Mouse (Mus musculus) liver, embryonic 12.5 days (tissue): ENCODE results near the gene Fam83g. TPM values are rescaled to one million over a fixed set of nuclear protein-coding genes. Genes with fewer than 3 reads are reported as not detected.

Experiments
- ATAC-seq: fragments of 200-750 bp; cut with Nextera tagmentation; 2 replicates; pipeline ENCODE4 v1.8.0; 2017; ENCODE audit warnings: moderate number of reproducible peaks, mild to moderate bottlenecking, moderate library complexity
- H3K27ac ChIP-seq: fragments of 300-500 bp; sonication (generic); 2 replicates; pipeline ENCODE4 v1.5.1; 2016; ENCODE audit warnings: mild to moderate bottlenecking
- H3K27me3 ChIP-seq: fragments of 300-500 bp; sonication (generic); replicated peaks from 2 replicates; pipeline ENCODE4 v1.6.1; 2016; ENCODE audit warnings: mild to moderate bottlenecking, moderate library complexity
- H3K36me3 ChIP-seq: fragments of 300-500 bp; sonication (generic); 2 replicates; pipeline ENCODE4 v1.6.1; 2016; ENCODE audit warnings: mild to moderate bottlenecking, moderate library complexity
- H3K4me1 ChIP-seq: fragments of 300-500 bp; sonication (generic); 2 replicates; pipeline ENCODE4 v1.6.1; 2016
- H3K4me2 ChIP-seq: fragments of 300-500 bp; sonication (generic); 2 replicates; pipeline ENCODE4 v1.6.1; 2016; ENCODE audit warnings: mild to moderate bottlenecking, moderate library complexity
- H3K4me3 ChIP-seq: fragments of 300-500 bp; sonication (generic); 2 replicates; pipeline ENCODE4 v1.5.1; 2016; ENCODE audit warnings: mild to moderate bottlenecking, moderate library complexity
- H3K9ac ChIP-seq: fragments of 300-500 bp; sonication (generic); 2 replicates; pipeline ENCODE4 v1.6.1; 2016; ENCODE audit warnings: mild to moderate bottlenecking, moderate library complexity
- H3K9me3 ChIP-seq: fragments of 300-500 bp; sonication (generic); replicated peaks from 2 replicates; pipeline ENCODE4 v1.6.1; 2016; ENCODE audit warnings: mild to moderate bottlenecking, moderate library complexity
- WGBS: fragments of 180-500 bp; shearing (Covaris S2); methylation state at CpG from one replicate; pipeline ENCODE4 v1.1.7; 2016; ENCODE audit not compliant: insufficient replicate concordance; 5-methylcytosine and 5-hydroxymethylcytosine counted together
- polyA plus RNA-seq: library from polyadenylated mRNA; unstranded; fragments of >200 nt; fragmentation: Nextera tagmentation; extraction: Ambion mirVana; gene quantifications from 2 replicates; pipeline ENCODE4 v1.2.1, GENCODE M21; 2016

Fam83g gene
- polyA plus RNA-seq, 1 experiment from 2014 or later = 8.2 TPM

DNA sequence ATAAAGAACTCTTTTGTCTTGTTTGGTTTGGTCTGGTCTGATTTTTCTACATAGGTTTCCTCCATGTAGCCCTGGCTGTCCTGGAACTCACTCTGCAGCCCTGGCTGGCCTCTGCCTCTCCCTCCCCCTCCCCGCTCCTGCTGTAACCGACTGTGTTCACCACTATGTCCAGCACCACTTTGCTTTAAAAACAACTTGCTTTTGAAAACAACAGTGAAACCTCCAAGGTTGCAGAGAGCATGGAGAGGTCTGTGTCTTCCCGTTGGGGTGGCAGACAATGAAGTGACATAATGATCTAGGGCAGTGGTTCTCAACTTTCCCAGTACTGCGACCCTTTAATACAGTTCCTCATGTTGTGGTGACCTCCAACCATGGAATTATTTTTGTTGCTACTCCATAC is 28.2 kb upstream of the Fam83g start:
- Histone ChIP-seq H3K4me2 (no peak overlapping the region), H3K27me3 (no peaks in the 10 kb centered on the region), H3K9me3 (no peaks in the 10 kb centered on the region), H3K4me3 (no peak overlapping the region), H3K4me1 (no peaks in the 10 kb centered on the region; the same call in 1 of the 2 replicates), H3K9ac (no peak overlapping the region), H3K36me3 (no peaks in the 10 kb centered on the region), H3K27ac (no peak overlapping the region)
- 42% methylated on average over 4 of the region's 4 CpGs for WGBS
- no peak for ATAC-seq

DNA sequence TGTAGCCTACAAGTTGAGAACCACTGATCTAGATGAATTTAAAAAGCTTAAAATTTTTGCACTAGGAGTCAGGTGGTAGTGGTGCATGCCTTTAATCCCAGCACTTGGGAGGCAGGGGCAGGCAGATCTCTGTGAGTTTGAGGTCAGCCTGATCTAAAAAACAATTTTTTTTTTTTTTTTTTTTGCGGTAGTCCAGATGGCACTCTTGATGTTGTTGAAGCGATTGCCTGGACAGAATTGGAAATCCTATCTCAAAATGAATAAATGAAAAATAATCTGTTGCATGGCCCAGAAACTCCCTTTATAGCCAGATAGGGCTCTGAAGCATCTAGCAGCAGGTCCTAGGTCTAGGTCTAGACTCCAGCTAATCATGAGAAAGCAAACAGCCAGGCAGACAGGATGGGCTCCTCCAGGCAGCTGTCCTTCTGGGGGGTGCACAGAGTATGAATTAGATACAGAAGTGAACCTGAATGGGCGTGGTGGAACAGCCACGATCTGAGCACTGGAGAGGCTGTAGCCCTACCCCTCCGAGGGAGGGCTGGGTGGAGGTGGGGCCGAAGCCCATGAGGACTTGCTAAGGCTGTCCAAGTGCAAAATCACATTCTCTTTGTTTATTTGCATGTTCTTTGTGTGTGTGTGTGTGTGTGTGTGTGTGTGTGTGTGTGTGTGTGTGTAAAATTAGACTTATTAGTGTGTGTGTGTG is 27.6 kb upstream of the Fam83g start:
- ATAC-seq = no peak
- 57% methylated on average over 6 of the region's 6 CpGs for WGBS
- no peaks in the 10 kb centered on the region for H3K36me3 ChIP-seq

DNA sequence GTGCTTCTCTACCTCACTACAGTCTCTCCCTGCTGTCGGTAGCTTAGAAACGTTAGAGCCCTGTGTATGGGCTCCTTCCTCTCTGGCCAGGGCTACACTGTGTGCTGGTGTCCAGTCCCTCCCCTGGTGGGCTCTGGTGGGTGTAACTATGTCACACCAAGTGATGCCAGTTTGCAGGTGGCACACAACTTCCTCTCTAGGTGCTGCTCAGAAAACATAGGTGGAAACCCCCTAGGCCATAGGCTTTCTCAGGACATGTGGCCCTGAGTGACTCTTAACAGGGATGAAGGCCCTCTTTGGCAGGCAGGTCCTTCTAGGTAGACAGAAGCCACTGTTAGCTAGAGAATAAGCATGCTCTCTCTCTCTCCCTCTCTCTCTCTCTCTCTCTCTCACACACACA is 26.5 kb upstream of the Fam83g start:
- no peaks in the 10 kb centered on the region; the same call in 1 of the 2 replicates for H3K4me1 ChIP-seq
- H3K9ac ChIP-seq = no peak overlapping the region
- H3K27me3 ChIP-seq = no peaks in the 10 kb centered on the region
- no peaks in the 10 kb centered on the region for H3K9me3 ChIP-seq
- H3K27ac ChIP-seq = no peak overlapping the region
- no peak overlapping the region for H3K4me2 ChIP-seq
- 69% methylated on average over 2 of the region's 2 CpGs for WGBS
- no peak overlapping the region for H3K4me3 ChIP-seq
- ATAC-seq = no peak
- no peaks in the 10 kb centered on the region for H3K36me3 ChIP-seq

More for the DNA sequence above, 27.6 kb upstream of the Fam83g start:
- H3K4me2 ChIP-seq = no peak overlapping the region
- H3K9ac ChIP-seq = no peak overlapping the region
- H3K9me3 ChIP-seq = no peaks in the 10 kb centered on the region
- H3K4me3 ChIP-seq = no peak overlapping the region
- no peaks in the 10 kb centered on the region; the same call in 1 of the 2 replicates for H3K4me1 ChIP-seq
- no peak overlapping the region for H3K27ac ChIP-seq
- no peaks in the 10 kb centered on the region for H3K27me3 ChIP-seq

DNA sequence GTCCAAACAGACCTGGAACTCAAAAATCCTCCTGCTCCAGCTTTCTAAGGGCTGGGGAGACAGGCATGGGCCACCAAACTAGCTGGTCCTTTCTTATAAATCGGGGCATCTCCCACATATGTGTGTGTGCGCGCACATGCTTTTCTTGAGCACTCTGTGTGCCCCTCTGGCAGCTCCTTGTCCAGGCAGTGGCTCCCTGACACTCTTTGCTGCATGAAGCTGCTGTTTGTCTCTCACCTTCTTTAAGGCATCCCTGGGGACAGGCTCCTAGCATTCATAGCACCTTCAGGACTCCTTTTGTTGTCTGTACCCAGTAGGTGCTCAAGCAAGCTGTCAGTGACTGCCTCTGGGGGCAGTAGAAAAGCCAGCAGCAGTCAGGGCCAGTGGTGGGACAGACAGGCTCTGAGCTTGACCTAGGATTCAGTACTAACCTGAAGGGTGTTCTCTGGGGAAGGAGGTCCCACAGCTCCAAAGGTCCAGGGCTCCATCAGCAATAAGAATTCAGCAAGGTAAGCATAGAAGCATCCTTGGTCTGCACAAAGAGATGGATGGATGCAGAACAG is 25.4 kb upstream of the Fam83g start:
- no peak overlapping the region for H3K4me3 ChIP-seq
- no peak overlapping the region for H3K9ac ChIP-seq
- no peaks in the 10 kb centered on the region for H3K27me3 ChIP-seq
- H3K36me3 ChIP-seq = no peaks in the 10 kb centered on the region
- WGBS = 75% methylated on average over 3 of the region's 3 CpGs
- H3K27ac ChIP-seq = no peak overlapping the region
- ATAC-seq = no peak
- no peaks in the 10 kb centered on the region; the same call in 1 of the 2 replicates for H3K4me1 ChIP-seq
- no peak overlapping the region for H3K4me2 ChIP-seq
- no peaks in the 10 kb centered on the region for H3K9me3 ChIP-seq

DNA sequence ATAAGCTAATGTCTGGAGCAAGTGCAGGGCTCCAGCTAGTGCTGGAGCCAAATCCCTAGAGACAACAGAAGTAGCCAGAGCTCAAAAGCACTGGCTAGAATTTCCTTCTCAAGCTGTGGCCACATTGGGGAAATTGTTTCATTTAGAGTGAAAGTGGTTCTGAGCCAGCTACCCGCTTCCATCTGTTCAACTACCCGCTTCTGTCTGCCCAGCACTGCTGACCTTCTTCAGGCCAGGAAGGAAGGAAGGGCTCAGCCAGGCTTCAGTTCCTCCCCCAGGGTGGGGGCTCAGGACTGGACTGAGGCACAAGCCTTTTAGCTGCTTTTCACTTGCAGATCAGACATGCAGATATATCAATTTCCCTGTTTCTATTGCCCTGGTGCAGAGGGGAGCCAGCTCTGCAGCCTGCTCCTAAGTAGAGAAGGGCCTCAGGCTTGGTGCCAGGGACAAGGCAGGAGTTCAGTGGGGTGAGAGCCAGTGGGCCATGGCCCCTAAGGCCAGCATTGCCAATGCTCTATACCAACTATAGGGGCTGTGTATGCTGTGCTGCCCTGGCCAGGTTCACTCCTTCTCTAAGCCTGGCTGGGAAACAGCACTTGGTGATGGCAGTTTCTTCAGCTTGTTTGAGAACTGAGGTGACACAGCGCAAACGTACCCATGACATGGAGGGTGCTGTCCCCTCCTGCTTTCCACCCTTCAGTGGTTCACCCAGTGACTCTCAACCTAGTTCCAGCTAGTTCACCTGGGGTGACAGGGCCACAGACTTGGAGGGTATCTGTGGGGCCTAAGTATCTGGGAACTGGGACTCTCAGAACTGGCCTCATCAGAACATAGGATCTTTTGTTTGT is 24.7 kb upstream of the Fam83g start:
- no peak for ATAC-seq
- no peaks in the 10 kb centered on the region for H3K36me3 ChIP-seq
- no peak overlapping the region for H3K27ac ChIP-seq
- 51% methylated on average over 4 of the region's 4 CpGs for WGBS
- H3K4me2 ChIP-seq = no peak overlapping the region
- no peak overlapping the region for H3K9ac ChIP-seq
- no peaks in the 10 kb centered on the region for H3K9me3 ChIP-seq
- no peaks in the 10 kb centered on the region; the same call in 1 of the 2 replicates for H3K4me1 ChIP-seq
- H3K27me3 ChIP-seq = no peaks in the 10 kb centered on the region
- H3K4me3 ChIP-seq = no peak overlapping the region

DNA sequence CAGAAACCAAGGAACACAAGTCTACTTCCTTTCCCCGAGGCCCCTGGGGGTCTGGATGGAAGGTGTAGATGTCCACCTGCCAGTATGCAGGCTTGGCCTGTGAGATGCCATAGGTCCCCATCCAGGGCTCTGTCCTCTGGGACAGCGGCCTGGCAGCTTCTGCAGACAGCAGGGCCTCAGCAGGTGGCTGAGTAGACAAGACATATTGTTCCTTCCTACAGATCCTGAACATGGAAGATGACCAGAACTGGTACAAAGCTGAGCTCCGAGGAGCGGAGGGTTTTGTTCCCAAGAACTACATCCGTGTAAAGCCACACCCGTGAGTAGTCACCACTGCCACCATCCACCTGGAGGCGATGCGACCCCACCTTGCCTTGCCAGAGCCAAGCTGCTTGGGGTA is 23.9 kb upstream of the Fam83g start:
- no peaks in the 10 kb centered on the region for H3K27me3 ChIP-seq
- no peaks in the 10 kb centered on the region for H3K9me3 ChIP-seq
- H3K9ac ChIP-seq = no peak overlapping the region
- H3K4me3 ChIP-seq = no peak overlapping the region
- no peak overlapping the region for H3K4me2 ChIP-seq
- no peaks in the 10 kb centered on the region for H3K36me3 ChIP-seq
- H3K4me1 ChIP-seq = no peaks in the 10 kb centered on the region; the same call in 1 of the 2 replicates
- 75% methylated on average over 8 of the region's 8 CpGs for WGBS
- no peak overlapping the region for H3K27ac ChIP-seq
- ATAC-seq = no peak

DNA sequence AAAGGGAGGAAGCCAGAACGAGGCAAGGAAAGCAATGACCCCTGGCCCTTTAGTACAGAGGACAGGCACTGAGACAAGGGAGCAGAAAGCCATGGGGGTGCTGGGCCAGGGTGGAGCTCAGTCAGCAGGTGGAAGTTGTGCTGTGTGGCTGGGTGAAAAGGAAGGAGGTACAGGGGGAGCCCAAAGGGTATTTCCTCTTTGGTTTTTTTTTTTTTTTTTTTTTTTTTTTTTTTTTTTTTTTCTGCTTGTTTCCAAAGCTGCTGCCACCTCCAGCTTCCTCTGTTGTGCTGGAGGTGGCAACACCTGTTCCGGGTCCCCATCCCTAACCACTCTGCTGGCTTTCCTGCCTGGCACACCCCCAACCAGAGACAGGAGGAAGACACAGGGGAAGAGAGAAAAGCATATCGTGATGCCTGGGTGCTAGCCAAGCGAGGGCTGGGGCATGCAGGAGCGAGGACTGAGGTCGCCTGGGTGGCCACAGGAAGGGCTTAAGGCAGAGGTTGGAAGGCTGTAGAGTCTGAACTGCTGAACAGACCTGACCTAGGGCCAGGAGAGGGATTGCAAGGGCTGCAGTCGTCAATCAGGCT is 23.0 kb upstream of the Fam83g start:
- Histone ChIP-seq H3K9ac (no peak overlapping the region), H3K36me3 (no peaks in the 10 kb centered on the region), H3K4me2 (no peak overlapping the region), H3K4me1 (no peaks in the 10 kb centered on the region; the same call in 1 of the 2 replicates), H3K27ac (no peak overlapping the region), H3K27me3 (no peaks in the 10 kb centered on the region), H3K9me3 (no peaks in the 10 kb centered on the region), H3K4me3 (no peak overlapping the region)
- WGBS = 57% methylated on average over 7 of the region's 7 CpGs
- no peak for ATAC-seq

DNA sequence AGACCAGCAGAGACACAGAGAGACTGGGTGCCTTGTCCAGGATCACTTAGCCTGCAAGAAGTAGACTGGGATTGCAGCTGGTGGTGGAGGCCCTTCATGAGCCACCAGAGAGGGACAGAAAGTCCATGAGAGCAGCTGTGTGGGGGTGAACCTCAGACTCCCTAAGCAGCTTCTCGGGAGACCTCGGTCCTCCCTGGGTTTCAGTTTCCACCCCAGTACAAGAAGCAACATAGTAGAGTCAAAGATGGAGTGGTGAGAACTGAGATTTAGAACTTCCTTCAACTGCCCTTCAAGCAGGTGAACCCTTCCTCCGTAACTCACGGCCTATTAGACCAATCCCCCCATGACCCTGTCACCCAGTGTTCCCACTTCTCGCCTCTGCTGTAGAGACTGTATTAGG is 21.7 kb upstream of the Fam83g start:
- WGBS = 83% methylated on average over 5 of the region's 5 CpGs
- ATAC-seq = no peak
- Histone ChIP-seq H3K27ac (no peak overlapping the region), H3K36me3 (no peaks in the 10 kb centered on the region), H3K9me3 (no peaks in the 10 kb centered on the region), H3K27me3 (no peaks in the 10 kb centered on the region), H3K4me1 (no peaks in the 10 kb centered on the region; the same call in 1 of the 2 replicates), H3K4me3 (no peak overlapping the region), H3K9ac (no peak overlapping the region), H3K4me2 (no peak overlapping the region)

DNA sequence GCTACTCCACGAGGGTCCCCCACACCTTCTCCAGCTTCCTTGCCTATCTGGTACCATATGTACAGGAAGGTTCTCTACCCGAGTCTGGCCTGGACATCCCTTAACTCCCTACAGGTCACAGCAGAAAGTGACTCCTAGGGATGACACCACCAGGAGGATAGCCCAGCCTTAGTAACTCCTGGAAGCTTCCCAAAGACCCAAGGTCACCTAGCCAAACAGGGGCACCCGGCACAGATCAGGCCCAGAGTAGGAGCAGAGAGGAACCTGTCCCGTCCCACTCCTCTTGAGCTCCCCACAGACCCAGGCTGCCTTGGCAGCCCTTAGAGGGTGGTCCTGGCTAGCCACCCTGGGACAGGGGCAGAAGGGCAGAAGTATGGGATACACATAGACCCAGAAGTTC is 18.5 kb upstream of the Fam83g start:
- Histone ChIP-seq H3K9ac (no peak overlapping the region), H3K4me1 (no peaks in the 10 kb centered on the region; the same call in none of the 2 replicates), H3K4me2 (no peak overlapping the region), H3K4me3 (no peak overlapping the region), H3K27me3 (0 out of 2 replicates have a peak, but pooled peaks cover 1% of the 10 kb centered on the region), H3K9me3 (no peaks in the 10 kb centered on the region), H3K27ac (no peak overlapping the region), H3K36me3 (no peaks in the 10 kb centered on the region)
- ATAC-seq = no peak
- WGBS = 74% methylated on average over 4 of the region's 4 CpGs

DNA sequence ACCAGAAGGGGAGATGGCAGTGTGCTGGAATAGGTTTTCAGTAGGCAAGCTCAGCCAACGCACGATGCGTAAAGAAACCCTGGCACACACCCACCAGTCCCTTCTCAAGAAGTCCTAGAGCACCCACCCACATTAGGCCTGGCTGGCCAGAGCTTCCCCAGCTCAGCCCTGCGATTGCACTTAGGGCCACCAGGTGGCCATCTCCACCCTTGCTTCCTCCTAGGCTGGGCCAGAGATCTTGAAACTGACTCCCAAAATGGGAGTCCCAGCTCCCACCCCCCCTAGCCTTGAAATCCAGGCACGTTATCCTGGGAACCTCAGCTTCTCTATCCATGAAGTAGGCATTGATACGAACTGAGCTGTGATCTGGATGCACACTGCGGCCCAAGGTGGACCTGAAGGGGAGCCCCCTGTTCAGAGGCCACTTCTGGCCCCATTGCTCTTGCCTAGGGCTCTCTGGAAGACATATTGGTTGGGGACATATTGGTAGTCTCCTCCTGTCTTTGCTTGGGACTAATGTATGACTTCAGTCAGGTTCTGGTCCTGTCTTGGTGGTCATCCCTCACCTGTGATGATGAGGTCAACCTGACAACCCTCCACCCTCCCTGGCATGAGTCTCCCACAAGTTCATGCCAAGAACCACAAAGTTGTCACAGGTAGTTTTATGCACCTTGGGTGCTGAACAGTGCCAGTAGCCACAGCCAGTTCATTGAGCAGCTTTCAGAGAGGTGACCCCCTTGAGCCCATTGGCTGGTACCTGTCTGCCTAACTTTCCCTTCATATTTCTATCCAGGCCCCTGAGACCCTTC is 17.7 kb upstream of the Fam83g start:
- Histone ChIP-seq H3K4me3 (no peak overlapping the region), H3K9me3 (no peaks in the 10 kb centered on the region), H3K4me2 (no peak overlapping the region), H3K36me3 (no peaks in the 10 kb centered on the region), H3K4me1 (no peaks in the 10 kb centered on the region; the same call in 1 of the 2 replicates), H3K9ac (no peak overlapping the region), H3K27ac (no peak overlapping the region), H3K27me3 (peaks cover 3% of the 10 kb centered on the region; the same call in 1 of the 2 replicates)
- 40% methylated on average over 7 of the region's 7 CpGs for WGBS
- no peak for ATAC-seq

DNA sequence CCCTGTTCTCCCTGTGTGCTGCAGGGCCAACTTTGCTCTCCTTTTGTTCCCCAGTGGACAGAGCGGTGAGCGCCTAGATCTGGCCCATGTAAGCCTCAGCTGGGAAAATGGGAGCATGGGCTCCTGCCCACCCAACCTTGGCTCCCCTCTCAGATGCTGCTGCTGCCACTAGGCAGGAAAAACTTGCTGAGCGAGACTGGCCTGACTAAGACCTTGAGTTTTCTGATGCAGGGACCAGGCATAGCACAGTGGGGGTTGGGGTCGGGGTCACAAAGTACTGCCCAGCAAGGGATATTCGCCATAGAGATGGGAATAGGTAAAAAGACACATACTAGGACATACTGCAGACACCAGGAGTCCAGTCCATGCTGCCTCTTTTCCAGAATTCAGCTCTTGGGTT is 16.6 kb upstream of the Fam83g start:
- Histone ChIP-seq H3K36me3 (no peaks in the 10 kb centered on the region), H3K4me2 (no peak overlapping the region), H3K27ac (no peak overlapping the region), H3K4me3 (no peak overlapping the region), H3K4me1 (no peaks in the 10 kb centered on the region; the same call in 1 of the 2 replicates), H3K27me3 (peaks cover 3% of the 10 kb centered on the region; the same call in 1 of the 2 replicates), H3K9ac (no peak overlapping the region), H3K9me3 (no peaks in the 10 kb centered on the region)
- no peak for ATAC-seq
- WGBS = 86% methylated on average over 5 of the region's 5 CpGs
